Mouse (Mus musculus): Measurements from ENCODE around the gene Ankrd12. TPM values are rescaled to one million over a fixed set of nuclear protein-coding genes. Genes with fewer than 3 reads are reported as not detected.
"Not testable (repeated sequence)": the region's sequence is repeated elsewhere in the genome, so short reads cannot be mapped to it uniquely, and the experiment has no call there.

The Ankrd12 gene
- total RNA-seq, 2 experiments from 2014 or later: 110 to 119 TPM

DNA sequence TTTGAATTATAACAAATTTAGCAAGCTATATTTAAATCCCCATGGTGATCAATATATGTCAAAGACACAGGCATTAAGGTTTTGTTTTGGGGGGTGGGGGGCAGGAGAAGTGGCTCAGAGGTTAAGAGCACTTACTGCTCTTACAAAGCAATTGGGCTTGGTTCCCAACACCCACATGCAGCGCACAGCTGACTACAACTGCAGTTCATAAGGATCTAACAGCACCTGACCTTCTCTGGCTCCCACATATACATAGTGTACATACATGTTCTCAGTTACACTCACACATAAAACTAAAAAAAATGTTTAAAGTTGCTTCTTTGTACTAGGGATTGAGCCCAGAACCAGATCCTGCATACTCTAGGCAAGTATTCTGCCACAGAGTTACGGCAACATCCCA lies 14.5 kb upstream of the Ankrd12 start:
- intact Hi-C loops (cut with DNase I): no loop called here
- no peak for DNase-seq (ENCODE audit: extremely low spot score in 1 of 2, low spot score in 2 of 2)

DNA sequence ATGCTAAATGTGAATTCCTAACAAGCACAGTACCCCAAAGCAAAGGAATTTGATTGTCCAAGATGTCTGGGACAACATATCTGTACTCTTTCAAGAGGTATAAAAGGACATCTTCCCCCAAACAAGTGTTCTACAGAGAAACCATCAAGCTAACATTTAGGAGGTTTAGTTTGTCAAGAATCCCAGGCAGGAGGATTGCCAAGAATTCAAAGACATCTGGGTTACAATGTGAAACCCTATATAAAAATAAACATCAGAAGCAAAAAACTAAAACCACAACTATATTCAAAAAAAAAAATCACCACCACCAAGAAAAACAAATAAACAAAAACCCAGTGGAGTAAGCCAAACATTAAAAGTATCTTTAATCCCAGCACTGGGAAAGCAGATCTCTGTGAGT lies 13.4 kb upstream of the Ankrd12 start:
- DNase-seq (ENCODE audit: extremely low spot score in 1 of 2, low spot score in 2 of 2): no peak

GRCm38 (mm10) chr17:66085038-66085437 lies 8.1 kb upstream of the Ankrd12 start:
- no peak for DNase-seq (ENCODE audit: extremely low spot score in 1 of 2, low spot score in 2 of 2)
- intact Hi-C loops (cut with DNase I): no loop called here

More for the DNA sequence above, 13.4 kb upstream of the Ankrd12 start:
- intact Hi-C loops (cut with DNase I): no loop called here

GRCm38 (mm10) chr17:66084486-66084885 lies 7.6 kb upstream of the Ankrd12 start:
- no peak for DNase-seq (ENCODE audit: extremely low spot score in 1 of 2, low spot score in 2 of 2)
- intact Hi-C loops (cut with DNase I): no loop called here

DNA sequence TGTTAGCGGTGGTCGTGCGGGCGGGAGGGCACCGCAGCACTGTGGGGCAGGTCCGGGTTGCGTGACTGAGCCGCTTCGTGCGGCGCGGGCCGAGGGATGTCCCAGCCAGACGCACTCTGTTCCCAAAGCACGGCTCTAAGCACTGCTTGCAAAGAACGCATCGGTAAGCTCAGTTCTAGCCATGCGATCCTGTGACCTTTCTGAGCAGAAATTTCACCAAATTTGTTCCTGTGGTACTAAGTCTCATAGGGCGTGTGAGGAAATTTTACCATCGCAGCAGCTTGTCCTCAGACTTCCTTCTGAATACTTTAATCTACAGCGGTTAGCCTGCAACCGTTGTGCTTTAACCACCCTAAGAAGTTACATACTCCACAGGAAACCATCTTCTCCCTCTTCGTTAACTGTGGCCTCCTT lies 555 bp upstream of the Ankrd12 start:
- no peak for DNase-seq (ENCODE audit: extremely low spot score in 1 of 2, low spot score in 2 of 2)
- intact Hi-C loops (cut with DNase I): loop anchor here (10.0 kb wide), 1 partner anchor 213 kb away; no protein-coding TSS in a partner anchor

DNA sequence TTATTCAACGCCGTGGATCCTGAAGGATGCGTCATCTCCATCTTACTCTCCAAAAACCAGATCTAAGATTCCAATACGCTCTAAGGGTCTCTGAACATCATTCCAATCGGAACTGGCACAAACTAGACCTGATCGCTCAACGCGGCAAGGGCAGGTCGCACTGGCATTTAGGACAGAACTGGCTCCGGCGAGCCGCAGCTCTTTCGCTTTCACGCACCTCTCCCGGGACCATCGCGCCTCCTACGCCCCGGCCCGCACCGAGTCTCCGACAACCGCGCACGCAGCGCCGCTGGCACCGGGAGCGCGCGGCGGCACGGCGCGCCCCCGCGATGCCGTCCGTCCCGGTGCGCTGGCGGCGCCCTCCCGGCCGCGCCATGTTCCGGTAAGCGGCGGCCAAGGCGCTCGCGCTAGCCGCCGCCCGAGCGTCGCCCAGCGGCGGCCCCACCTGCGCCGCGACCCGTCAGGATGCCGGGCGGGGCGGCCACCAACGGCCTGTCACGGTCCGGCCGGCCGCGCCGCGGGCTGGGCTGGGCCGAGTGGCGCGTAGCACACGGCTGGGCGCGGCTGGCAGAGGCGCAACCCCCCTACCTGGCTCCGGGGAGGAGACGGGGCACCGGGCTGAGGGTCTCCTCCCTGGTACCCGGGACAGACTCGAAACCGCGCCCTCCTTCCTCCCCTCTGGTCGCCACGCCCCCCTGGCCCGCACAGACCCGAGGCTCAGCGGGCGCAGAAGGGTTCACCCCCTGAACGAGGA lies 538 bp downstream of the Ankrd12 start:
- peak; percentile 14 to 70 for DNase-seq (ENCODE audit: extremely low spot score in 1 of 2, low spot score in 2 of 2)
- intact Hi-C loops (cut with DNase I): loop anchor here (10.0 kb wide), 1 partner anchor 212 kb away; no protein-coding TSS in a partner anchor

GRCm38 (mm10) chr17:66075827-66076173 lies 1.1 kb downstream of the Ankrd12 start:
- intact Hi-C loops (cut with DNase I): loop anchor here (10.0 kb wide), 1 partner anchor 211 kb away; no protein-coding TSS in a partner anchor
- no peak for DNase-seq (ENCODE audit: extremely low spot score in 1 of 2, low spot score in 2 of 2)

DNA sequence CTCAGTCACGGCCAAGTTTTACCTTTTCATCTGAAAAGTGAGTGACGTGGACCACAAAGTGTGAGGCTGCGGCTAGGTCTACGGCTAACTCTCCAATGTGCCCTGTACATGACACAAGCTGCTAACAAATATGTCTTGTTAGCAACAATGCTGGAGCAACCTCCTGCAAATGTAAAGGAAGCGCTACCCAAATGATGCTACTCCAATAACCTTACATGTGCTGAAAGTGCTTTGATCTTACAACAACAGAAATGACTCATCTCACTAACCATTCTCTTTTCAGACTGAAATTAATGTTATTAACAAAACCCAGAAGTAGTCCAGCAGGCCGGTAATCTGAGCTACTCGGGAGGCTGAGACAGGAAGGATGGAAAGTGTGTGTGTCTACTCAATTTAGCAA lies 2.9 kb downstream of the Ankrd12 start:
- intact Hi-C loops (cut with DNase I): loop anchor here (10.0 kb wide), 1 partner anchor 209 kb away; no protein-coding TSS in a partner anchor
- DNase-seq (ENCODE audit: extremely low spot score in 1 of 2, low spot score in 2 of 2): no peak

DNA sequence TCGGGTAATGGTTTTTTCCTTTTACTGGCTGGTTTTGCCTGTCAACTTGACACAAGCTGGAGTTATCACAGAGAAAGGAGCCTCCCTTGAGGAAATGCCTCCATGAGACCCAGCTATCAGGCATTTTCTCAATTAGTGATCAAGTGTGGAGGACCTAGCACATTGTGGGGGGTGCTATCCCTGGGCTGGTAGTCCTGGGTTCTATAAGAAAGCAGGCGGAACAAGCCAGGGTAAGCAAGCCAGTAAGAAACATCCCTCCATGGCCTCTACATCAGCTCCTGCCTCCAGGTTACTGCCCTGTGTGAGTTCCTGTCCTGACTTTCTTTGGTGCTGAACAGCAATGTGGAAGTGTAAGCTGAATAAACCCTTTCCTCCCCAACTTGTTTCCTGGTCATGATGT lies 7.9 kb downstream of the Ankrd12 start:
- intact Hi-C loops (cut with DNase I); DNase-seq (ENCODE audit: extremely low spot score in 1 of 2, low spot score in 2 of 2): not testable (repeated sequence)

- DNase-seq (ENCODE audit: extremely low spot score in 1 of 2, low spot score in 2 of 2): no peak
- intact Hi-C loops (cut with DNase I): no loop called here
Observed at GRCm38 (mm10) chr17:66065115-66065514, 11.8 kb downstream of the Ankrd12 start.

DNA sequence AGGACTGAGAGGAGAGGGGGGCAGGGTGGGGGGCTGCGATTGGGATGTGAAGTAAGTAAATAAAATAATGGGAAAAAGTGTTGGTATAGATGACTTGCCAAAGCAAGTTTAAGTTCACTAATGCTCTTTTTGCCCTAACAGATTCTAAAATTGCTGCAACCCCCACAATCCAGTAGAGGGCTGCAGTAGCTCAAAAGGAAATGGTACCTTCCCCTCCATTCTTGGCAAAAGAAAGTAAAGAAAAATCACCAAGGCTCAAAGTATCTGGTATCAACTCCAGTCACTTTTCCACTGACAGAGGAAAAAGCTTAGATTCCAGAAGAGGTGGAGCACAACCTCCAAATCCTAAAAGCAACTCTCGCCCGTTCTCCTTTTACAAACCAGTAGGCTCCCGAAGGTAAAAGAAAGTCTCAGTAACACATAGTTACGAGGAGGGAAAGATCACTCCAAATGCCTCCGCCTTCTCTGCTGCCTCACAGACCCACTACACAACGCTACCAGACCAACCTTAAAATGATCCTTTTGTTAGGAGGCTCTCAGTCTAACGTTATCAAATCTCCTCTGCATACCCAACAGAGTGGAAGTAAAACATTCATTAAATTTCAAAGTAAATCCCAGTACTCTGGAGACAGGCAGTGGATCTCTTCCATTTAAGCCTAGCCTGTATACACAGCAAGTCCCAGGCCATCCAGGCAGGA lies 15.5 kb downstream of the Ankrd12 start:
- intact Hi-C loops (cut with DNase I): no loop called here

GRCm38 (mm10) chr17:66058160-66058559 lies 18.7 kb downstream of the Ankrd12 start:
- DNase-seq (ENCODE audit: extremely low spot score in 1 of 2, low spot score in 2 of 2): no peak
- intact Hi-C loops (cut with DNase I): no loop called here

More for the DNA sequence above, 15.5 kb downstream of the Ankrd12 start:
- DNase-seq (ENCODE audit: extremely low spot score in 1 of 2, low spot score in 2 of 2): no peak

DNA sequence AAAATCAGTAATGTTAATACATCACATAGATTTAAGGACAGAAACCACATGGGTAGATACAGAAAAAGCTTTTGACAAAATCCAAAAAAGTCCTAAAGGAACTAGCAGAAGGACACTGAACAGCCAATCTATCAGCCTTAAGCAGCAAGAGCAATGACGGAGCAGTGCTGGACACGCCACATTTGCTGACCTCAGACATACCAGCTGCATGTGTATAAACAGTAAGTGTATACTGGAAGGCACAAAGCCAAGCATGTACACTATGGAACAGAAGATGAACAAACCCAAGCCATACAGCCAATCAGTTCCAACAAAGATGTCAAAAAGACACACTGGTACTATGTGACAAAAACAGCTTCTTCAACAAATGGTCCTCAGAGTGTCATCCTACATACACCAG lies 19.7 kb downstream of the Ankrd12 start:
- intact Hi-C loops (cut with DNase I): no loop called here
- DNase-seq (ENCODE audit: extremely low spot score in 1 of 2, low spot score in 2 of 2): no peak

DNA sequence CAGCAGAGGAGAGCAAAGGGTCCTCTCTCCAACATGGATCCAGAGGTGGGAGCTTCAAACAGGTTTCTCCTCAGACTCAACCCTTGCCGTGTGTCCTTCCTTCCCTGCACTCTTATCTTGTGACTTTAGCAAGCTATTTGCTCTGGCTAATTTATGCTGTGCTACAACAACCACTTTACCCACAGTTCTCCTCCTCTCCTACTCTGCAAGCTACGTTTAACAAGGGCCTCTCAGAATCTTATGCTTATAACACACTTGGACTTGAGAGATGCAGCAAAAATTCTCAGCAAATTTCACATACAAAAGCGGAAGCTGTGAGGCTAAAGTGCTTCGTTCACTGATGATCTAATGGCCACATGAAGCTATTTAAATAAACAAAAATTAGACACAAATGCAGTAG lies 23.5 kb downstream of the Ankrd12 start:
- intact Hi-C loops (cut with DNase I): no loop called here
- DNase-seq (ENCODE audit: extremely low spot score in 1 of 2, low spot score in 2 of 2): no peak

GRCm38 (mm10) chr17:66048795-66049194 lies 28.1 kb downstream of the Ankrd12 start:
- no peak for DNase-seq (ENCODE audit: extremely low spot score in 1 of 2, low spot score in 2 of 2)
- intact Hi-C loops (cut with DNase I): no loop called here

DNA sequence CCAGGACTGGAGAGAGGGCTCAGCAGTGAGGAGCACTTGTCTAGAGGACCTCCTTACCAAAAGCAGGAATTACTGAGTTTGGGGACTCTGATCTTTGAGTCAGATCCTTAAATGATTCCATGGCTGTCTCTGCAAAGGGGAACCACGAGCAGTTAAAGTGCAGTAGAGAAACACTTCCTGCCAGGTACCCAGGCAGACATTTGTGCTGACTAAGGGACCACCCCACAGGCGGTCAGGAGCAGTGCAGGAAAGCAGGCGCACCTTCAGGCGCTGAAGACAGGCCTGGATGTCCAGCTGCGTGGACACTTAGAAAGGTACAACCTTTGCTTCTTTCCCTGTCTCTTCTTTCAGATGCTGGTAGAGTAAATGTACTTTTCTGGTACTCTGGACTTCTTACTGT lies 28.7 kb downstream of the Ankrd12 start:
- intact Hi-C loops (cut with DNase I): no loop called here
- DNase-seq (ENCODE audit: extremely low spot score in 1 of 2, low spot score in 2 of 2): no peak

DNA sequence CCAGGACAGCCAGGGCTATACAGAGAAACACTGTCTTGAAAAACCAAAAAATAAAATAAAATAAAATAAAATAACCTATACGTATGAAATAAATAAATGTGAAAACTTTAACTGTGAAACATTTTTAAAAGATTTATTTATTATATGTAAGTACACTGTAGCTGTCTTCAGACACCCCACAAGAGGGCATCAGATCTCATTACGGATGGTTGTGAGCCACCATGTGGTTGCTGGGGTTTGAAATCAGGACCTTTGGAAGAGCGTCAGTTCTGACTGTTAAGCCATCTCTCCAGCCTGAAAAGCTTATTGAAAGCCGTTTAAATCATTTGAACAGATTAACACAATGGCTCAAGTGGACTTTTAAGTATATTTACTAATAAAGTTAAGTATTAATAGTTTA lies 33.2 kb downstream of the Ankrd12 start:
- intact Hi-C loops (cut with DNase I): not testable (repeated sequence)

GRCm38 (mm10) chr17:66041020-66041419 lies 35.9 kb downstream of the Ankrd12 start:
- intact Hi-C loops (cut with DNase I): no loop called here
- no peak for DNase-seq (ENCODE audit: extremely low spot score in 1 of 2, low spot score in 2 of 2)

More for the DNA sequence above, 33.2 kb downstream of the Ankrd12 start:
- not testable (repeated sequence) for DNase-seq (ENCODE audit: extremely low spot score in 1 of 2, low spot score in 2 of 2)

- DNase-seq (ENCODE audit: extremely low spot score in 1 of 2, low spot score in 2 of 2): no peak
- intact Hi-C loops (cut with DNase I): no loop called here
Observed at GRCm38 (mm10) chr17:66033239-66033638, 43.6 kb downstream of the Ankrd12 start.

- DNase-seq (ENCODE audit: extremely low spot score in 1 of 2, low spot score in 2 of 2): no peak
- intact Hi-C loops (cut with DNase I): no loop called here
Observed at GRCm38 (mm10) chr17:66031991-66032390, 44.9 kb downstream of the Ankrd12 start.
